13 mouse cellular contexts compared by ENCODE assay signal in the genomic region with DNA sequence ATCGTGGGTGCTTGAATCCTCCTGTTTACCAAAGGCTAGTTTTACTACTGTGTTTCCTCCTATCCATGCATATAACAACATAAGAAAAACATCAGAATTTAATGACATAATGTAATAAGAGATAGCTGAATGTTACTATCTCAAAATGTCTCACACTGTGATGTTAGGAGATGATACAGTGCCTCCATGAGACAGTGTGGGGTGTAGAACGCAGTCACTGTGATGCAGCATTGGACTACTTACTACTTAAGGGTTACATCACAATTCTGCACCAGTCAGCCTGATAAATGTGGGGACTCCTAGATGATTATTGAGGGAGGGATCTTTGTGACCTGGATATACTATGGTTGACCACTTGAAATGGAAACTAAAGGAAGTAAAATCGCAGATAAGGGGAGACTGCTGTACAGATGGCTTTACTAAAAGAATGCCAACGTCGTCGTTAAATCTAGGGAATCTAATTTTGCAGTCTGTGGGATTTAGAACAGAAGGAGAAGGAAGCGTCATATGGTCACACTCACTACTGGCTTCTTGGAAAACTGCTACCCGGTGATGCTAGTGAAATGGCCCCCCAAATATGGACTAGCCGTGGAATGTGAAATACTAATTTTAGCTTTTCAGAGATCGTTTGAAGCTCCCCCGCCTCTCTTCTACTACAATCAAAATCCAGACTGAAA.
A peak's percentile ranks its signal among the peaks of the same experiment; 100 is the strongest.
DNase-seq lines count a peak whose midpoint lies in the region; ATAC-seq and TF ChIP-seq lines count a peak whose summit lies in the region.
"Had no signal": no experiment of that assay in that cellular context is flagged by ENCODE, and none has a peak within 500 bp of the region (broad histone marks: within the 10 kb centered on the region; RNA-seq: fewer than 3 reads in every experiment).

No protein-coding gene starts in this region.

- peak; percentile 75 for DNase-seq in cerebellum, adult 9-10 months
- peak; percentile 41 for DNase-seq in layer of hippocampus, adult 11-12 months (ENCODE audit: low spot score)
- no peak for DNase-seq in layer of hippocampus, postnatal 25 days (ENCODE audit: extremely low spot score in 1 of 2, low spot score in 1 of 2)
- peak; percentile 63 for DNase-seq in brain, embryonic 14.5 days (ENCODE audit: low read depth)
- peak; percentile 42 to 93 for DNase-seq in left cerebral cortex, postnatal 25 days (ENCODE audit: low spot score in 2 of 2)
- DNase-seq in yolk sac, embryonic 10.5 days (ENCODE audit: low spot score) = no peak
- DNase-seq in gastrocnemius, adult 18-20 months (ENCODE audit: low spot score) = no peak
- DNase-seq: adrenal gland, postnatal 10 days; gastrocnemius, postnatal 10 days; heart, adult 11 months; kidney, postnatal 36 days had no signal

- TF ChIP-seq CTCF in brain, embryonic 14.5 days (IDR thresholded peaks at IDR 0.05; ENCODE audit: borderline replicate concordance, extremely low read depth, insufficient read depth, insufficient read length) = no peak

- intact Hi-C loops in left cerebral cortex, postnatal 25 days (cut with DNase I) = loop anchor here (1.0 to 10.0 kb wide), 2 partner anchors 189 to 212 kb away; no protein-coding TSS in a partner anchor

- TF ChIP-seq POLR2A in brain, embryonic 14.5 days (IDR thresholded peaks at IDR 0.05; ENCODE audit: borderline replicate concordance, extremely low read depth, insufficient read depth, insufficient read length, poor library complexity, severe bottlenecking) = no peak

- ATAC-seq in cerebellum, adult (ENCODE audit: insufficient number of reproducible peaks, low FRiP score, low TSS enrichment) = no peak
- ATAC-seq: activated CD4-positive, CD25-positive, alpha-beta regulatory T cell, adult 4 months had no signal

Comparison
In these comparisons a context has a peak if more than half of its experiments do, and no peak if none do; other contexts are left out.
1. DNase-seq: peak in cerebellum, adult 9-10 months (single experiment), layer of hippocampus, adult 11-12 months (single experiment), brain, embryonic 14.5 days (single experiment) and left cerebral cortex, postnatal 25 days (2 of 2); none in layer of hippocampus, postnatal 25 days (0 of 2), yolk sac, embryonic 10.5 days (single experiment) and gastrocnemius, adult 18-20 months (single experiment).